Mouse (Mus musculus) kidney, embryonic 16.5 days (tissue): Measurements from ENCODE around the gene Mlst8. TPM values are rescaled to one million over a fixed set of nuclear protein-coding genes. Genes with fewer than 3 reads are reported as not detected.
A peak's percentile ranks its signal among the peaks of the same experiment; 100 is the strongest.

ENCODE experiments used
- ATAC-seq: fragments of 200-750 bp; cut with Nextera tagmentation; 2 replicates; pipeline ENCODE4 v1.8.0; 2017; ENCODE audit warnings: moderate TSS enrichment; ENCODE audit not compliant: low FRiP score, low TSS enrichment
- H3K27ac ChIP-seq: fragments of 300-500 bp; sonication (generic); 2 replicates; pipeline ENCODE4 v1.5.1; 2014; ENCODE audit warnings: low read length
- H3K27me3 ChIP-seq: fragments of 300-500 bp; sonication (generic); 2 replicates; pipeline ENCODE4 v1.6.1; 2014; ENCODE audit warnings: low read length, control low read depth, mixed read lengths; ENCODE audit not compliant: insufficient read depth
- H3K36me3 ChIP-seq: fragments of 300-500 bp; sonication (generic); 2 replicates; pipeline ENCODE4 v1.6.1; 2014; ENCODE audit warnings: low read length, control low read depth, mixed read lengths; ENCODE audit not compliant: insufficient read depth
- H3K4me1 ChIP-seq: fragments of 300-500 bp; sonication (generic); 2 replicates; pipeline ENCODE4 v1.6.1; 2014; ENCODE audit warnings: low read length, control low read depth, mixed read lengths; ENCODE audit not compliant: insufficient read depth
- H3K4me2 ChIP-seq: fragments of 300-500 bp; sonication (generic); replicated peaks from 2 replicates; pipeline ENCODE4 v1.6.1; 2014; ENCODE audit warnings: low read depth, low read length
- H3K4me3 ChIP-seq: fragments of 300-500 bp; sonication (generic); 2 replicates; pipeline ENCODE4 v1.5.1; 2014; ENCODE audit warnings: mild to moderate bottlenecking, low read length
- H3K9ac ChIP-seq: fragments of 300-500 bp; sonication (generic); replicated peaks from 2 replicates; pipeline ENCODE4 v1.6.1; 2014; ENCODE audit warnings: low read length
- H3K9me3 ChIP-seq: fragments of 300-500 bp; sonication (generic); 2 replicates; pipeline ENCODE4 v1.6.1; 2016; ENCODE audit warnings: low read length, control low read depth
- whole genome bisulfite sequencing: fragments of 180-500 bp; shearing (Covaris S2); extraction: QIAGEN DNeasy Blood & Tissue Kit; methylation state at CpG from one replicate; pipeline ENCODE4 v1.1.7; 2014; 5-methylcytosine and 5-hydroxymethylcytosine counted together
- polyA plus RNA-seq: library from polyadenylated mRNA; unstranded; fragments of >200 nt; fragmentation: Nextera tagmentation; extraction: Ambion mirVana; gene quantifications from 2 replicates; pipeline ENCODE4 v1.2.1, GENCODE M21; 2015

The Mlst8 gene
- polyA plus RNA-seq, 1 experiment from 2014 or later: 39.3 TPM

GRCm38 (mm10) chr17:24454756-24455522, 23.9 kb downstream of the Mlst8 start:
- no peaks in the 10 kb centered on the region for H3K27me3 ChIP-seq
- peaks cover 10% of the 10 kb centered on the region for H3K36me3 ChIP-seq
- H3K4me2 ChIP-seq: peak overlapping the region; percentile 69
- ATAC-seq: peak; percentile 94
- peak overlapping the region; percentile 94 for H3K9ac ChIP-seq
- no peaks in the 10 kb centered on the region for H3K9me3 ChIP-seq
- peak overlapping the region; percentile 98 for H3K27ac ChIP-seq
- peaks cover 15% of the 10 kb centered on the region for H3K4me1 ChIP-seq
- under 1% methylated on average over 66 of the region's 67 CpGs for whole genome bisulfite sequencing
- peak overlapping the region; percentile 94 for H3K4me3 ChIP-seq

GRCm38 (mm10) chr17:24454218-24454755, 24.6 kb downstream of the Mlst8 start:
- 0 out of 2 replicates have a peak, but pooled peaks have one; percentile 0 for ATAC-seq
- peaks cover 15% of the 10 kb centered on the region for H3K4me1 ChIP-seq
- WGBS: 3% methylated on average over 14 of the region's 14 CpGs
- peak overlapping the region; percentile 94 for H3K9ac ChIP-seq
- H3K9me3 ChIP-seq: no peaks in the 10 kb centered on the region
- H3K36me3 ChIP-seq: peaks cover 16% of the 10 kb centered on the region
- H3K4me3 ChIP-seq: peak overlapping the region; percentile 94
- H3K27ac ChIP-seq: peak overlapping the region; percentile 98
- peak overlapping the region; percentile 69 for H3K4me2 ChIP-seq
- H3K27me3 ChIP-seq: no peaks in the 10 kb centered on the region

GRCm38 (mm10) chr17:24453372-24453771, 25.5 kb downstream of the Mlst8 start:
- H3K9me3 ChIP-seq: no peaks in the 10 kb centered on the region
- H3K4me3 ChIP-seq: 0 out of 2 replicates have a peak overlapping the region, but pooled peaks have one; percentile 4
- peak overlapping the region; percentile 69; the same call in 1 of the 2 replicates for H3K4me2 ChIP-seq
- WGBS: 60% methylated on average over 2 of the region's 2 CpGs
- no peak overlapping the region for H3K27ac ChIP-seq
- H3K4me1 ChIP-seq: peaks cover 15% of the 10 kb centered on the region
- ATAC-seq: no peak
- H3K9ac ChIP-seq: no peak overlapping the region
- H3K27me3 ChIP-seq: no peaks in the 10 kb centered on the region
- peaks cover 24% of the 10 kb centered on the region for H3K36me3 ChIP-seq

- H3K4me3 ChIP-seq: no peak overlapping the region
- H3K4me1 ChIP-seq: peaks cover 15% of the 10 kb centered on the region
- peaks cover 40% of the 10 kb centered on the region for H3K36me3 ChIP-seq
- H3K27ac ChIP-seq: no peak overlapping the region
- no peak overlapping the region for H3K9ac ChIP-seq
- H3K4me2 ChIP-seq: no peak overlapping the region
- ATAC-seq: no peak
- 95% methylated on average over 6 of the region's 6 CpGs for WGBS
- H3K27me3 ChIP-seq: no peaks in the 10 kb centered on the region
- H3K9me3 ChIP-seq: no peaks in the 10 kb centered on the region
Observed at GRCm38 (mm10) chr17:24451220-24451619, 27.7 kb downstream of the Mlst8 start.

GRCm38 (mm10) chr17:24449507-24449906, 29.4 kb downstream of the Mlst8 start:
- H3K4me2 ChIP-seq: no peak overlapping the region
- WGBS: 89% methylated on average over 6 of the region's 6 CpGs
- H3K36me3 ChIP-seq: peaks cover 57% of the 10 kb centered on the region
- peaks cover 10% of the 10 kb centered on the region for H3K4me1 ChIP-seq
- no peak overlapping the region for H3K4me3 ChIP-seq
- no peaks in the 10 kb centered on the region for H3K27me3 ChIP-seq
- ATAC-seq: no peak
- no peaks in the 10 kb centered on the region for H3K9me3 ChIP-seq
- H3K9ac ChIP-seq: no peak overlapping the region
- H3K27ac ChIP-seq: no peak overlapping the region

GRCm38 (mm10) chr17:24446590-24446989, 32.3 kb downstream of the Mlst8 start:
- Histone ChIP-seq H3K4me2 (no peak overlapping the region), H3K4me3 (no peak overlapping the region), H3K27me3 (no peaks in the 10 kb centered on the region), H3K9ac (no peak overlapping the region), H3K36me3 (peaks cover 67% of the 10 kb centered on the region), H3K9me3 (no peaks in the 10 kb centered on the region), H3K4me1 (no peaks in the 10 kb centered on the region), H3K27ac (no peak overlapping the region)
- ATAC-seq: no peak
- 92% methylated on average over 8 of the region's 8 CpGs for WGBS

GRCm38 (mm10) chr17:24443409-24443808, 35.5 kb downstream of the Mlst8 start:
- ATAC-seq: no peak
- Histone ChIP-seq H3K4me3 (no peak overlapping the region), H3K36me3 (peaks cover 66% of the 10 kb centered on the region), H3K4me2 (no peak overlapping the region), H3K4me1 (no peaks in the 10 kb centered on the region), H3K27me3 (no peaks in the 10 kb centered on the region), H3K9me3 (no peaks in the 10 kb centered on the region), H3K27ac (no peak overlapping the region), H3K9ac (no peak overlapping the region)
- WGBS: 87% methylated on average over 4 of the region's 4 CpGs

- H3K36me3 ChIP-seq: peaks cover 68% of the 10 kb centered on the region
- H3K9me3 ChIP-seq: no peaks in the 10 kb centered on the region
- H3K4me2 ChIP-seq: no peak within 1 kb of the TSS
- no peaks in the 10 kb centered on the region for H3K4me1 ChIP-seq
- no peak within 1 kb of the TSS for H3K9ac ChIP-seq
- no peak for ATAC-seq
- H3K27ac ChIP-seq: no peak within 1 kb of the TSS
- no peaks in the 10 kb centered on the region for H3K27me3 ChIP-seq
- WGBS: 74% methylated on average over 7 of the region's 7 CpGs
- no peak within 1 kb of the TSS for H3K4me3 ChIP-seq
Observed at GRCm38 (mm10) chr17:24442632-24443155, 36.2 kb downstream of the Mlst8 start, which contains the start of gene Dnase1l2. Dnase1l2 (minus strand) TSS chr17:24443105.

- no peaks in the 10 kb centered on the region for H3K27me3 ChIP-seq
- H3K27ac ChIP-seq: no peak overlapping the region
- no peak overlapping the region for H3K4me2 ChIP-seq
- no peak overlapping the region for H3K9ac ChIP-seq
- peaks cover 68% of the 10 kb centered on the region for H3K36me3 ChIP-seq
- 83% methylated on average over 14 of the region's 14 CpGs for WGBS
- H3K9me3 ChIP-seq: no peaks in the 10 kb centered on the region
- H3K4me3 ChIP-seq: no peak overlapping the region
- ATAC-seq: no peak
- H3K4me1 ChIP-seq: no peaks in the 10 kb centered on the region
Observed at GRCm38 (mm10) chr17:24442107-24442506, 36.8 kb downstream of the Mlst8 start.

- no peak for ATAC-seq
- Histone ChIP-seq H3K9ac (no peak overlapping the region), H3K4me1 (no peaks in the 10 kb centered on the region), H3K36me3 (peaks cover 68% of the 10 kb centered on the region), H3K9me3 (no peaks in the 10 kb centered on the region), H3K27ac (no peak overlapping the region), H3K27me3 (no peaks in the 10 kb centered on the region), H3K4me2 (no peak overlapping the region), H3K4me3 (no peak overlapping the region)
- 77% methylated on average over 2 of the region's 2 CpGs for WGBS
Observed at GRCm38 (mm10) chr17:24441148-24441547, 37.7 kb downstream of the Mlst8 start.
